Mouse (Mus musculus): Measurements from ENCODE around the gene Zfp110.

GRCm38 (mm10) chr7:12799554-12799953, 35.0 kb upstream of the Zfp110 start:
- TF ChIP-seq CTCF (IDR thresholded peaks at IDR 0.05; ENCODE audit: low read depth) (no peak), EP300 (IDR thresholded peaks at IDR 0.05; ENCODE audit: low read depth) (no peak)

Data from heart, postnatal 0 days (tissue).